Mouse (Mus musculus) testis, postnatal 10 days (tissue): Measurements from ENCODE around the gene Lix1.

Experiments used
- DNase-seq: peaks from one replicate; pipeline ENCODE4 v3.0.0; 2021; ENCODE audit warnings: low spot score

The Lix1 gene

DNA sequence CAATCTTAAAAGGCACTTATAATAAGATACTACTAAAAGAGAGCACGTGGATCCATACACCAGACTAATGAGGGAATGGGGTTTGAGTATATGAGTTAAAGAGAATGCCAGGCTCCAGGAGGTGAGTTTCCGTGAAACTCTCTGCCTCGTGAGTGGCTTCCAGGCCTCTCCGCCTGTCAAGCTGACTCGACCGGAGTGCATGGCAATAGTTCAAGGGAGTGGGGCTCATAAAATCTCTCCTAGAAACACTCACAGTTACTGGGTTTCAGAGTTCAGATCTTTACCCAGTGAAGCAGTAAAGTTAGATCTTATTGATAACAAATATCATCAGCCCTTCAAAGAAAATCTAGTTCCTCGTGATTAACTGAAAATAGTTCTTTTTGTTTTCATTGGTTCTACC, 94.3 kb downstream of the Lix1 start:
- DNase-seq, result no peak

DNA sequence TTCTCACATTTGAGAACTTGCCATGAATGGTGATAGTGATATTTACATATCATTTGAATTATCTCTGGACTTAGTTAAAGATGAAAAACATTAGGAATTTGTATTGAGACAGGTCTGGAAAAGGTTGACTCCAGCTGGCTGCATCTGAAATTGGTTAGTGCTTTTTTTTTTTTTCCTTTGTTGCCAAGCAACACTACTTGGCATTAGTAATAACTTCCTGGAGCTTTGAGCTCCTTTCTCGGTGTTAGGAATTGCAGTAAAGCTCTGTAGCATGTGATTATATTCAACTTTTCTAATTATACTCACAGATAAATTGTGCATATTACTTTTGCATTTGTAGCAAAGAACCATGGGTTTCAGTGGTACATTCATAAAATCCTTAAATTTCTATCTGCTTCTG, 96.4 kb downstream of the Lix1 start:
- DNase-seq, result no peak

DNA sequence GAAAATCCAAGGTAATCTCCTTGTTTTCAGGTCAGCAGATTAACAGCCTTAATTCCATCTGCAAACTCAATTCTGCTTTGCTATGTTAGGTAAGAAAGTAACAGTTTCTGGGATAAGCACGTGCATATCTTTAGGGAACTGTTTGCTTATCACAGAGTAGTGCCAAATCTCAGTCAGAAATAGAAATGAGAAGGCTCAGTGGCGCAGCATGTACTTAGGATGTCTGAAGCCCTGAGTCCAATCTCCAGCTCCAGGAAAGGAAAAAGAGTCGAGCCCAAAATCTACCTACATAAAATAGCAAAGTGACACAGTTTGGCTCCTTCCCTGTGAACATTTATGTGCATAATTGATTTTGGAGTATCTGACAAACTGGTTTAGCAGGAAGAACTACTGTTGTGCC, 96.8 kb downstream of the Lix1 start:
- no peak for DNase-seq

DNA sequence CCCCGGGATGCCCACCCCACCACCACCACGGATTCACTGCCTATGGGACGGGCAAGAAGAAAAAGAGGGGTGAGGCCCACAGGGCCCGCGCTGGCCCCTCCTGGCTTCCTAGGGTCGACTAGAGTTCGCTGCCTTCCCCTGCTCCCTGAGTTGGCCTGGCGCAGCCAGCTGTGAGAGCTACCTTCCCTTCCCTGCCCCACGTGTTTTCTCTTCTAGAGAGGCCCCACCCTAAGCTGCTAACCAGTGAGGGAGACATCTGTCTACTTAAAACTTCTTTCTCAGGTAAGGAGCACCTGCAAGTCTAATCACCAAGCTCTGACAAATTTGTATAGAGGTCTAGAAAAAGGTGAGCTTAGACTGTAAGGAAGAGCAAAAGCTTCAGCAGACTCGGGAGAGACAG, 104.2 kb downstream of the Lix1 start:
- no peak for DNase-seq
